Mouse (Mus musculus) hindbrain, embryonic 13.5 days (tissue): ENCODE measurements around the gene Slc22a13. TPM values are rescaled to one million over a fixed set of nuclear protein-coding genes. Genes with fewer than 3 reads are reported as not detected.

Experiments used
- ATAC-seq: fragments of 200-750 bp; cut with Nextera tagmentation; 2 replicates; pipeline ENCODE4 v1.8.0; 2017; ENCODE audit warnings: moderate TSS enrichment; ENCODE audit not compliant: low FRiP score
- H3K27ac ChIP-seq: fragments of 300-500 bp; sonication (generic); 2 replicates; pipeline ENCODE4 v1.5.1; 2015; ENCODE audit warnings: inconsistent platforms, mild to moderate bottlenecking, moderate library complexity
- H3K27me3 ChIP-seq: fragments of 300-500 bp; sonication (generic); 2 replicates; pipeline ENCODE4 v1.6.1; 2015; ENCODE audit warnings: mild to moderate bottlenecking, inconsistent platforms
- H3K36me3 ChIP-seq: fragments of 300-500 bp; sonication (generic); 2 replicates; pipeline ENCODE4 v1.6.1; 2015; ENCODE audit warnings: mild to moderate bottlenecking, inconsistent platforms
- H3K4me1 ChIP-seq: fragments of 300-500 bp; sonication (generic); replicated peaks from 2 replicates; pipeline ENCODE4 v1.6.1; 2015; ENCODE audit warnings: inconsistent platforms
- H3K4me2 ChIP-seq: fragments of 300-500 bp; sonication (generic); 2 replicates; pipeline ENCODE4 v1.6.1; 2015; ENCODE audit warnings: inconsistent platforms, mild to moderate bottlenecking, moderate library complexity
- H3K4me3 ChIP-seq: fragments of 300-500 bp; sonication (generic); 2 replicates; pipeline ENCODE4 v1.5.1; 2015; ENCODE audit warnings: mild to moderate bottlenecking, inconsistent platforms
- H3K9ac ChIP-seq: fragments of 300-500 bp; sonication (generic); 2 replicates; pipeline ENCODE4 v1.6.1; 2015; ENCODE audit warnings: mild to moderate bottlenecking, inconsistent platforms
- H3K9me3 ChIP-seq: fragments of 300-500 bp; sonication (generic); 2 replicates; pipeline ENCODE4 v1.6.1; 2016; ENCODE audit warnings: inconsistent platforms
- WGBS: fragments of 180-500 bp; shearing (Covaris S2); methylation state at CpG from one replicate; pipeline ENCODE4 v1.1.7; 2015; 5-methylcytosine and 5-hydroxymethylcytosine counted together
- polyA plus RNA-seq: library from polyadenylated mRNA; unstranded; fragments of >200 nt; fragmentation: Nextera tagmentation; extraction: Ambion mirVana; gene quantifications from 2 replicates; pipeline ENCODE4 v1.2.1, GENCODE M21; 2015

Gene Slc22a13
- polyA plus RNA-seq = not detected in 2 replicates

DNA sequence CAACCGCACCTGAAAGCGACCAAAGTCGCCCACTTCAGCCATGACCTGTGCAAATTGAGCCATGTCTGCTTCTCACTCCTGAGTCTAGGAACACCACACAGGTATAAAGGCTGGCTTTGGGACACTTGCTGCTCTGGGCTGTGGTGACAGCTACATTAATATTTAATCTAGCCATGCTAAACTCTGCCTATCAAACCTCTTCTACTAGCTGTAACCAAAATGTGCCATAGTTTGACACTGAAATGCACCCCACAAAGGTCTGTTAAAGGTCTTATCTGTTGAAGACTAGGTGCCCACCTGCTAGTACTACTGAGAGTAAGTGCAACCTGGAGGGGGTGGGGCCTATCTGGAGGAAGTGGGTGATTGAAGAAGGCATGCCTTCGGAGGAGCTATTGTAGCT is at the start of gene Slc22a13:
TSS of gene Slc22a13 (minus strand) at position 101 of the 400 bp plus-strand sequence.
- peaks cover 8% of the 10 kb centered on the region; the same call in 1 of the 2 replicates for H3K9me3 ChIP-seq
- H3K4me3 ChIP-seq = no peak within 1 kb of the TSS
- H3K27ac ChIP-seq = no peak within 1 kb of the TSS
- 94% methylated on average over 4 of the region's 4 CpGs for WGBS
- no peak within 1 kb of the TSS for H3K9ac ChIP-seq
- no peaks in the 10 kb centered on the region for H3K4me1 ChIP-seq
- no peak for ATAC-seq
- no peaks in the 10 kb centered on the region for H3K36me3 ChIP-seq
- H3K27me3 ChIP-seq = no peaks in the 10 kb centered on the region
- no peak within 1 kb of the TSS for H3K4me2 ChIP-seq

DNA sequence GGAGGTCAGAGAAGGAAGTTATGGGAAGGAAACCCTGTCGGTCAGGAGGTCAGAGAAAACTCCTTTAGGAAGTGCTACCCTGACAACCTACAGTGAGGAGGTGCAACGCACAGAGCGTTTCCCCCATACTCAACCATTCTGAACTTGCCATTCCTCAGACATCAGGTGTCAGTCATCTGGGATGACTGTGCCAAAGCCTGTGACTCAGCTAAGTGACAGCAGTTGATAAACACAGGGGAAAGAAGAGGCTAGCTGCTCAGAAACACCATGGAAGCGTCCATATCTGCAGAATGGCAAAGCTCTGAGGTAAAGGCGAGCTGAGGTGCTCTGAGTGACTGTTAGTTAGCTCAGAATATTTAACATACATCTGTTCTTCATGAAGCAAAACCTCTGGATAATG is 49.2 kb upstream of the Slc22a13 start:
- 93% methylated on average over 5 of the region's 5 CpGs for WGBS
- Histone ChIP-seq H3K4me3 (no peak overlapping the region), H3K27ac (no peak overlapping the region), H3K27me3 (no peaks in the 10 kb centered on the region), H3K4me2 (no peak overlapping the region), H3K9ac (no peak overlapping the region), H3K9me3 (no peaks in the 10 kb centered on the region), H3K4me1 (no peaks in the 10 kb centered on the region), H3K36me3 (peaks cover 78% of the 10 kb centered on the region)
- no peak for ATAC-seq

DNA sequence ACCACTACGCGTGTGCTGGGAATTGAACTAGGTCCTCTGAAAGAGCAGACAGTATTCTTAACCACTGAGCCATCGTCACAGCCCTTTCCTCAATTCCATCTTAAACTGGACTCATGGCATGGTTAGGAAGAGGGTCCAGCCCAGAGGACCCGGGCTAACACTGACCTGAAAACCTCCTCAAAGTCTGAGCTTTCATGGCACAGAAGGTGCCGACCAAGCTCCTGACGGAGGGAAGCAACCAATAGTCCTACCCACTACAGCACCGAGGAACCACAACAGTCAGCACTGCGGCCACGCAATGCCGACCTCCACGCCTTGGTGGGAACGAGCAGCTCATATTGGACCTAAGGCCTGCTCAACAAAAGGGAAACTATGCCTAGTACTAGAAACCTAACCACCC is 47.3 kb upstream of the Slc22a13 start:
- WGBS = 97% methylated on average over 12 of the region's 12 CpGs
- no peak overlapping the region for H3K4me3 ChIP-seq
- no peak overlapping the region for H3K27ac ChIP-seq
- no peak overlapping the region for H3K9ac ChIP-seq
- H3K9me3 ChIP-seq = no peaks in the 10 kb centered on the region
- H3K27me3 ChIP-seq = no peaks in the 10 kb centered on the region
- peaks cover 76% of the 10 kb centered on the region for H3K36me3 ChIP-seq
- ATAC-seq = no peak
- H3K4me1 ChIP-seq = no peaks in the 10 kb centered on the region
- no peak overlapping the region for H3K4me2 ChIP-seq

DNA sequence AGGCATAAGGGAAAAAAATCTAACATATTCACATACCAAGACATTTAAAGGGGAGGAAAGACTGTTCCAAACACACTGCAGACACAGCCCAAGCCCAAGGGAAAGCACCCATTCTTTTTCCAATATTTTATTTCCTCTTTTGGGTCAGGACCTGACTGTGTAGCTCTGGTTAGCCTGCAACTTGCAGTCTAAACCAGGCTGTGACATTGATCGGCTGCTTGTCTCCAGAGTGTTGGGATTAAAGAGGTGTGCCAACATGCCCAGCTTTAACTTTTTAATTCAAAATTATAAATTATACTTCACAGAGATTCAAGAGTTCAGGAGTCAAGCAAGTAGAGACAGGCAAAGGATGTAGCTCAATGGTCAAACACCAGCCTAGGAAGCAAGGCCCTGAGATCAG is 46.2 kb upstream of the Slc22a13 start:
- Histone ChIP-seq H3K4me3 (no peak overlapping the region), H3K27ac (no peak overlapping the region), H3K36me3 (peaks cover 82% of the 10 kb centered on the region), H3K9me3 (no peaks in the 10 kb centered on the region), H3K9ac (no peak overlapping the region), H3K4me2 (no peak overlapping the region), H3K4me1 (no peaks in the 10 kb centered on the region), H3K27me3 (no peaks in the 10 kb centered on the region)
- no peak for ATAC-seq
- WGBS = 100% methylated on average over 1 of the region's 1 CpGs

DNA sequence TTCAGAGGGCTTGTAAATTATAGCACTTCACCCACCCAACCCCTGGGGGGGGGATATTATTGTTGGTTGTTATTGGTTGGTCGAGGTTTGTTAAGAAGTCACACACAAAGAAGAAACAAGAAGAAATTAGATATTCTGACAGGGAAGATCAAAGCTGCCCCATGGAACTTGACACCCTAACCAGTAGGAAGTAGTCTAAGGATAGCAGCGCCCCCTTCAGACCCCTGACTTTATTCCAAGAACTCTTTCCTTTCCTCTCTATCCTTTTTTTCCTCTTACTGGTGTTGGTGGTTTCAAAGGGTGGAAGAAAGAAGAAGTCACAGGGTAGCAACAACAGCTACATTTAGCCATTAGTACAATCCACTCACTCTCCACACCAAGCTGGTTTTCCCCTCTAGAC is 45.3 kb upstream of the Slc22a13 start:
- H3K4me3 ChIP-seq = no peak overlapping the region
- H3K27ac ChIP-seq = no peak overlapping the region
- WGBS = 85% methylated on average over 2 of the region's 2 CpGs
- no peaks in the 10 kb centered on the region for H3K4me1 ChIP-seq
- peaks cover 83% of the 10 kb centered on the region for H3K36me3 ChIP-seq
- H3K27me3 ChIP-seq = no peaks in the 10 kb centered on the region
- no peak for ATAC-seq
- H3K4me2 ChIP-seq = no peak overlapping the region
- no peak overlapping the region for H3K9ac ChIP-seq
- H3K9me3 ChIP-seq = no peaks in the 10 kb centered on the region

DNA sequence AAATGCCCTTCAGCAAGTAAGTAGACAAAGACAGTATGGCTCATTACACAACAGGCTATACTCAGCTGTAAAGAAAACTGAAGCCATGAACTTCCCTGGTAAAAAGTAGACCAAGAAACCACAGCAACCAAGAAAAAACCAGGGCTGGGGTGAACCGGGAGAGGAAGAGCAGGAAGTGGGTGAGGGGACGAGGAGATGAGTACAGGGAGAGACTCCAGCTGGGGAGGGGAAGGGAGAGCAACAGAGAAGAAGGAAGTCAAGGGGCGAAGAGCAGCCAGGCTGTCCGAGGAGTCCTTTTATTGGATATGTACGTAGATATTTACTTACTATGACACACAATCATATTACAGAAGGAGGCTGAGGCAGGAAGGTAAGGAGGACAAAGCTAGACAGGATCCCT is 39.1 kb upstream of the Slc22a13 start:
- H3K27ac ChIP-seq = no peak overlapping the region
- no peak for ATAC-seq
- peaks cover 59% of the 10 kb centered on the region for H3K36me3 ChIP-seq
- H3K4me2 ChIP-seq = no peak overlapping the region
- 85% methylated on average over 5 of the region's 5 CpGs for WGBS
- no peak overlapping the region for H3K9ac ChIP-seq
- no peak overlapping the region for H3K4me3 ChIP-seq
- H3K9me3 ChIP-seq = no peaks in the 10 kb centered on the region
- no peaks in the 10 kb centered on the region for H3K4me1 ChIP-seq
- no peaks in the 10 kb centered on the region for H3K27me3 ChIP-seq

DNA sequence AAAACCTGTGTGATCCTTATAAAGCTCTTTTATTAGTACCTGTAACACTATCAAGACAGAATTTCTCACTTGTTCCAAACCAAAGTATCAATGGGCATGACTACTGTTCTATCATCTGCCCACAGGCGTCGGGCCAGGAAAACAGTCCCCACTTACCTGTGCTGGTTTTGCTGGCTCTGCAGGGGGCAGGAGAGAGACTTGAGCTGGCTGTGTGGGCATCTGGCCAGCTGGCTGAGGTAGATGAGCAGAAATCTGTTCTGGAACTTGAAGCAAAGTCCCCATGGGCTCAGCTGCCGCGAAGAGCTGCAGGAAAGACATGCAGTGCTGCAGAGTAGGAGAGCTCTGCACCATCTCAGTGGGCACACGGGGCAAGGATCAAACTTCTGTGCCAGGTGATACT is 37.9 kb upstream of the Slc22a13 start:
- 0 out of 2 replicates have a peak overlapping the region, but pooled peaks have one; percentile 8 for H3K9ac ChIP-seq
- 91% methylated on average over 5 of the region's 5 CpGs for WGBS
- no peaks in the 10 kb centered on the region for H3K27me3 ChIP-seq
- H3K4me2 ChIP-seq = no peak overlapping the region
- peaks cover 58% of the 10 kb centered on the region for H3K36me3 ChIP-seq
- no peak overlapping the region for H3K4me3 ChIP-seq
- no peaks in the 10 kb centered on the region for H3K4me1 ChIP-seq
- ATAC-seq = no peak
- no peak overlapping the region for H3K27ac ChIP-seq
- H3K9me3 ChIP-seq = no peaks in the 10 kb centered on the region

DNA sequence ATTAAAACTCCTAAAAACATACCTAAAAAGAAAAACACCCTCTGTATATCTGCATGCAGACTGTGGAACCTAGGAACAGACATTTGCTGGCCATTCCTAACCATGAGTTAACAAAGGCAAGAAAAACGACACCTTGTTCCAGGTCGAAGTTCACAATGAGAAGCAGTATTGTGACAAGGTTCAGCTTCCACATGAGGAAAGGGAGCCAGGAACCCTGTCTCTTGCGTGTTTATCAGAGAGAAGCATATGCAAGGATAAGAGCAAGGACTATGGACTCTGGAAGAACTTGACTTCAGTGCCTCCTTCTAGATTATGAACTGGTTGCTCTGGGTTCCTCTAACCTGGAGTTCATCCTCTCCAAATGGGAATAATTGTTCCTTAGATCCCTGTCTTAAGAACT is 35.1 kb upstream of the Slc22a13 start:
- no peaks in the 10 kb centered on the region for H3K27me3 ChIP-seq
- no peak overlapping the region for H3K4me3 ChIP-seq
- H3K36me3 ChIP-seq = peaks cover 53% of the 10 kb centered on the region

DNA sequence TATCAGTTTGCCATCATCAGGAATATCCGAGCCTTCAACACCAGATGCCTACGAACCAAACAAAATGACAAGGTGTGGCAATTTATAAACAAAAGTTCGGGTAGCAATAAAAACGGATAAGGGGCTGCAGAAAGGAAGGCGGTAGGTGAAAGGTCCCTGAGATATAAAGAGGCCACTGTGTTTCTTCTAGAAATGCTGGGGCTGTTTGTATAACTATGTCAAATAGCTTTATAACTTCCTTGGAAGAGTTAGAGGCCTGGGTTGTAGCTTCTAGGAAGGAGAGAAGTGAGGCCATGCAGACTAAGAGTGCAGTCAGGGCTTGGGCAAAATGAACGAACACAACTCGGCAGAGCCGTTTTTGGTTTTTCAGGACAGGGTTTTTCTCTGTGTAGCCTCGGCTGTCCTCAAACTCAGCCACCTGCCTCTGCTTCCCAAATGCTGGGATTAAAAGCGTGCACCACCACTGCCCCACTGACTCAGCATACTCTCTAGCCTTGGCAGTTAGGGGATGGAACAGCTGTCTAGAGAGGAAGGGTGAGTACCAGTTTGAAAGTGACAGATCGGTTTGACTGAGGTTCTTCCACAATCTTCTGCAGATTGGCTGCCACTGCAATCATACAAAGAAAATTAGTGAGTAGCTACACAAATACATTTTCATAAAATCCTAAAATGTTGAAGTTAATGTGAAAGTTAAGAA is 32.4 kb upstream of the Slc22a13 start:
- Histone ChIP-seq H3K27me3 (no peaks in the 10 kb centered on the region), H3K9ac (no peak overlapping the region), H3K4me1 (no peaks in the 10 kb centered on the region), H3K9me3 (no peaks in the 10 kb centered on the region), H3K27ac (0 out of 2 replicates have a peak overlapping the region, but pooled peaks have one; percentile 60), H3K36me3 (peaks cover 62% of the 10 kb centered on the region), H3K4me3 (no peak overlapping the region), H3K4me2 (no peak overlapping the region)
- 92% methylated on average over 11 of the region's 11 CpGs for WGBS
- ATAC-seq = no peak

More for the DNA sequence above, 35.1 kb upstream of the Slc22a13 start:
- Histone ChIP-seq H3K4me2 (no peak overlapping the region), H3K4me1 (no peaks in the 10 kb centered on the region), H3K27ac (no peak overlapping the region), H3K9ac (no peak overlapping the region), H3K9me3 (no peaks in the 10 kb centered on the region)
- 93% methylated on average over 3 of the region's 3 CpGs for WGBS
- ATAC-seq = no peak

DNA sequence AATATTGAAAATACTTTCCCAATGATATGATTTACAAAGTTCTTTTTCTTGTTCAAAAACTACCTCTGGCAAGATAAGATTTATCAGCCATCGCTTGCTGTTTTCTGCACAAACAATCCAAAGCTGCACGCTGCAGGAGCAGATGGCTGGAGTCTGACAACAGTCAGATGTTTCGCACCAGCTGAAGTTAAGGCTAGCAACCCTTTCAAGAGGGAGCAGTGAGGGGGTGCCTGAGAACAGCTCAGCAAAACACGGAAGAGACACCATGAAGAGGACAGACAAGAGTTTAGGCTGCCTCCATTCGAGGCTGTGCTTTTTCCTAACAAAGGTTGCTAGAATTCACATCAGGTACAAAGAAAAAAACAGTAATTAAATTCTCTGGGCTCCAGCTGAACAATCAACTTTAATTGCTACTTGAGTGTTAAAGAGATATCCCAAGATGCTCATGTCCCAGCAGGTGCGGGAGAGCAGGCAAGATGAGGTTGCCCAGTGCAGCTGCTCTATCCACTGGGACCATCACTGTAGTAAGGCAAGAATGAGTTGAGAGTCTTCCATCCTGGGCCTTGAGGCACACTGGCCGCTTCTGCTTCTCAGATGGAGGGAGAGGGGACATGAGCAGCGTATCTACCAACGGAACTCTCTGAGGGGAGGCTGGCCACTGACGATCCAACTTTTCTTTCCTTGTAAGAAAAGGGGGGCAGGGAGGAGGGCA is 31.5 kb upstream of the Slc22a13 start:
- no peak for ATAC-seq
- no peak overlapping the region for H3K9ac ChIP-seq
- H3K27me3 ChIP-seq = no peaks in the 10 kb centered on the region
- 0 out of 2 replicates have a peak overlapping the region, but pooled peaks have one; percentile 60 for H3K27ac ChIP-seq
- H3K4me3 ChIP-seq = no peak overlapping the region
- no peak overlapping the region for H3K4me2 ChIP-seq
- 76% methylated on average over 10 of the region's 10 CpGs for WGBS
- peaks cover 60% of the 10 kb centered on the region for H3K36me3 ChIP-seq
- no peaks in the 10 kb centered on the region for H3K9me3 ChIP-seq
- no peaks in the 10 kb centered on the region for H3K4me1 ChIP-seq

DNA sequence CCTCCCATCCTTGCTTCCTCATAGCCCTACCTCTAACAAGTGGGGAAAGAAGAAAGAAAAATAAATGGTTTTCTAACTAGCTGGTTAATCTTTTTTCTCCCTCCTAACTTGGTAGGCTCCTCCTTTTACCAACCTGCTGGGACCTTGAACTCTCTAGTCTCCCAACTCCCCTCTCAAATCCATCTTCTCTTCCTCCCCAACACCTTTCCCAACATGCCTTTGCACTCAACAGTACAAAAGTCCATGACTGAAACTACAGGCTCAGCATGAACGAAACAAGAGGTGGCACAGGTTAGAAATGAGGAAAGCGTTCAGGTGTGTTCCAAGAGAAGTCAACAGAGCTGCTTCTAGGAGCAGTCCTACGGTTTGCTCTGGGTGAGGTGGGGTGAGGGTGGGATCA is 30.4 kb upstream of the Slc22a13 start:
- no peaks in the 10 kb centered on the region for H3K4me1 ChIP-seq
- H3K27me3 ChIP-seq = no peaks in the 10 kb centered on the region
- ATAC-seq = no peak
- peaks cover 55% of the 10 kb centered on the region for H3K36me3 ChIP-seq
- no peak overlapping the region for H3K27ac ChIP-seq
- no peak overlapping the region for H3K4me3 ChIP-seq
- no peak overlapping the region for H3K9ac ChIP-seq
- no peaks in the 10 kb centered on the region for H3K9me3 ChIP-seq
- no peak overlapping the region for H3K4me2 ChIP-seq
- WGBS = 95% methylated on average over 3 of the region's 3 CpGs

DNA sequence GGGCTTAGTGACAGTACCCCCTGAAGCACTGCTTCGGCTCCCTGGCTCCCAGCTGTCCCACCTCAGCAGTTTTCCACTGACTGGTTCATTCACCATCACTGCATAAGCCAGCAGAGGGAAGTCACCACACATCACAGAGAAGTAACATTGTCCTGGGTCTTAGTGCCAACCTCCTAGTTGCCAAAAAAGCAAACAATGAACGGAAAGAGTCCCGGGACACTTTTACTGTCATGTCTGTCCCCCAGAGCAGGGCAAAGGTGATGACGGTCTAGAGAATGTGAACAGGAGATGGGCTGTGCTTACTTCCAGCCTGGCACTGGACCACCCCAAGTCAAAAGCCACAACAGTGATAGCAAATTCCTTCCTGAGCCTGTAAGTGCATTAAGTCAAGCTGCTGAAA is 29.9 kb upstream of the Slc22a13 start:
- no peaks in the 10 kb centered on the region for H3K9me3 ChIP-seq
- H3K4me1 ChIP-seq = no peaks in the 10 kb centered on the region
- H3K36me3 ChIP-seq = peaks cover 50% of the 10 kb centered on the region
- no peak overlapping the region for H3K9ac ChIP-seq
- H3K27ac ChIP-seq = no peak overlapping the region
- ATAC-seq = no peak
- 93% methylated on average over 4 of the region's 4 CpGs for WGBS
- no peaks in the 10 kb centered on the region for H3K27me3 ChIP-seq
- no peak overlapping the region for H3K4me3 ChIP-seq
- H3K4me2 ChIP-seq = no peak overlapping the region

DNA sequence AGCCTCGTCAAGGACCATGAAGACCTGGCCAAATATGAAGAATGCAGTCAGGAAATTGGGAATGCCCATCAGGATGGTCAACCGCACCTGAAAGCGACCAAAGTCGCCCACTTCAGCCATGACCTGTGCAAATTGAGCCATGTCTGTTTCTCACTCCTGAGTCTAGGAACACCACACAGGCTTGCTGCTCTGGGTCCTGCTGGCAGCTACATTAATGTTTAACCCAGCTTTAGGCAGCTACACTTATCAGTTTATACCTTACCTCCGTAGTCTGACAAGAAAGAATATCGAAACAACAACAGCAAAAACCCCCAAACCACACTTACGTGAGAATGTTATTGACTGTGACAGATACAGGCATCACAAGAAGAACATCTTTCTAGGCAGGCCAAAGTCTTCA is 22.7 kb upstream of the Slc22a13 start:
- ATAC-seq = no peak
- 96% methylated on average over 7 of the region's 7 CpGs for WGBS

More for the DNA sequence above, 22.7 kb upstream of the Slc22a13 start:
- no peaks in the 10 kb centered on the region for H3K27me3 ChIP-seq
- peaks cover 7% of the 10 kb centered on the region for H3K36me3 ChIP-seq
- H3K4me1 ChIP-seq = no peaks in the 10 kb centered on the region
- H3K4me2 ChIP-seq = no peak overlapping the region
- no peak overlapping the region for H3K9ac ChIP-seq
- H3K9me3 ChIP-seq = no peaks in the 10 kb centered on the region
- no peak overlapping the region for H3K27ac ChIP-seq
- no peak overlapping the region for H3K4me3 ChIP-seq
